Mouse (Mus musculus): ENCODE data around the gene Ackr1. TPM values are rescaled to one million over a fixed set of nuclear protein-coding genes. Genes with fewer than 3 reads are reported as not detected.
A peak's percentile ranks its signal among the peaks of the same experiment; 100 is the strongest.

The Ackr1 gene
- polyA plus RNA-seq, 1 experiment from 2014 or later = 0.60 TPM

DNA sequence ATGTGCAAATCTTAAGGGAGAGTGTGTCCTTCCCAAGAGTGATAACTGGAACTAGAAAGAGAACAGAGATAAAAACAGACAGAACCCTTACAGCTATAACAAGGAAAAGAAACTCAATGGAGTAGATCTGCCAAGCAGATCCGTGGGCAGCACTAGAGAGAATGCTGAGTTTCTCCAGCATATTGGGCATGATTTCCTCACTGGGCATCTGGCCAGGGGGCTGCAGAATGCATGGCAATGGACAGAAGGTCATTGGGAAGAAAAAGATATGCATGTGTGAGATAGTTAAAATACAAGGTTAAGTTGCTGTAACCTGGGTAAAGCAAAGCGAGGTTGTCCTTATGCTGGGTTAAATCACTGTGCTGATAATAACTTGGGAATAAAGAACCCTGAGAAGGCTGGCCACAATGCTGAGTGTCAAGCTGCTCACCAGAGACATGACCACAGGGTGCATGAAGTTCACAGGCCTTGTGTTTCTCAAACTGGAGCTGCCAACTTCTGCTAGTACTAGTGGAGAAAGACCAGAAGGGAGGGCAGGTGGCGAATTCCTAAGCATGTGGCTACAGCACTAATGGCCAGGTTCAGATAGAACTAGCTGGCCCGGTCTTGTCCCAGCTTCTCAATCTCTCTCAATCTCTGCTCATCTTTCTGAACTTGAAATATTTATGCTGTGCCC, 30.7 kb upstream of the Ackr1 start:
- Histone ChIP-seq H3K4me1 (replicated peaks) (peaks cover 18% of the 10 kb centered on the region), H3K27me3 (peaks cover 45% of the 10 kb centered on the region), H3K4me2 (no peak overlapping the region), H3K9me3 (replicated peaks) (no peaks in the 10 kb centered on the region), H3K27ac (no peak overlapping the region), H3K4me3 (no peak overlapping the region), H3K9ac (no peak overlapping the region), H3K36me3 (no peaks in the 10 kb centered on the region)
- no peak for ATAC-seq (replicated peaks; ENCODE audit: insufficient number of reproducible peaks, insufficient read depth, low FRiP score, low read depth)
- WGBS = 68% methylated on average over 4 of the region's 4 CpGs

DNA sequence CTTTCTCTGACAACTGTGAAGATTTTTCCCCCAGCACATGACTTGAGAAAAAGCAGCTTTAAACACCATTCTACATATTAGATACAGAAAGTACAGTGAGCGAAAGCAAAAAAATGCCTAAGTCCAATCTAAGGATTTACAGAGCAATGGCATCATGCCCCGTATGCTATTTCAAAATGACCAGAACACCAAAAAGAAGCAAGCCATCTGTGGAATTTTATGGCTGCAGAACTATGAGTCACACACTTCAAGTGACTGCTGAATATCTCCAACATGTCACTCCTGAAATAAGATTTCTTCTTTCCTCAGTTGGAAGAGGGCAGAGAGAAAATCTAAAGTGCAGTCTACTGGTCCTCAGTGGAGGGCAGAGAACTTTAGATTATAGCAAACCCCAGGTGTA, 29.9 kb upstream of the Ackr1 start:
- Histone ChIP-seq H3K27ac (no peak overlapping the region), H3K27me3 (peaks cover 38% of the 10 kb centered on the region), H3K4me2 (no peak overlapping the region), H3K9ac (no peak overlapping the region), H3K4me3 (no peak overlapping the region), H3K9me3 (replicated peaks) (no peaks in the 10 kb centered on the region), H3K36me3 (no peaks in the 10 kb centered on the region), H3K4me1 (replicated peaks) (peaks cover 18% of the 10 kb centered on the region)
- 84% methylated on average over 2 of the region's 2 CpGs for WGBS
- ATAC-seq (replicated peaks; ENCODE audit: insufficient number of reproducible peaks, insufficient read depth, low FRiP score, low read depth) = no peak

DNA sequence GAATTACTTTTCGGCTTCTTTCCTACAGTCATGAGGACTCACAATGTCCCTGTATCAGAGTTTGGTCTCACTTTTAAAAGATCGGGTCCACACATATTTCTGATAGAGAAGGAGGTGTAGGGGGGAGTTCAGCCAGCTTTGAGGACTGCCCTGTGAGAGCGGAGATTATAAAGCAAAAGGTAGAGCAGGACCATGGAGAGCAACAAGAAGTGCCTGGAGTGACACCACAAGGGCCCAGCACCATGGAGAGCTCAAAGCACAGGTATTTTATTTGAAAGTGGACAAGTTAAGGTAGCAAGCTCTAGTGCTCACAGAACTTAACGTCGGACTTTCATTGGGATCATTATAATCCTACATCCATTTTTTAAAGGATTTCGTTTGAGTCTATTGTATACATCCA, 28.1 kb upstream of the Ackr1 start:
- no peaks in the 10 kb centered on the region for H3K9me3 ChIP-seq (replicated peaks)
- WGBS = 23% methylated on average over 6 of the region's 6 CpGs
- H3K4me3 ChIP-seq = no peak overlapping the region
- peaks cover 21% of the 10 kb centered on the region for H3K27me3 ChIP-seq
- H3K36me3 ChIP-seq = no peaks in the 10 kb centered on the region
- ATAC-seq (replicated peaks; ENCODE audit: insufficient number of reproducible peaks, insufficient read depth, low FRiP score, low read depth) = no peak
- H3K4me2 ChIP-seq = no peak overlapping the region
- H3K4me1 ChIP-seq (replicated peaks) = peaks cover 5% of the 10 kb centered on the region
- H3K9ac ChIP-seq = no peak overlapping the region
- H3K27ac ChIP-seq = no peak overlapping the region

DNA sequence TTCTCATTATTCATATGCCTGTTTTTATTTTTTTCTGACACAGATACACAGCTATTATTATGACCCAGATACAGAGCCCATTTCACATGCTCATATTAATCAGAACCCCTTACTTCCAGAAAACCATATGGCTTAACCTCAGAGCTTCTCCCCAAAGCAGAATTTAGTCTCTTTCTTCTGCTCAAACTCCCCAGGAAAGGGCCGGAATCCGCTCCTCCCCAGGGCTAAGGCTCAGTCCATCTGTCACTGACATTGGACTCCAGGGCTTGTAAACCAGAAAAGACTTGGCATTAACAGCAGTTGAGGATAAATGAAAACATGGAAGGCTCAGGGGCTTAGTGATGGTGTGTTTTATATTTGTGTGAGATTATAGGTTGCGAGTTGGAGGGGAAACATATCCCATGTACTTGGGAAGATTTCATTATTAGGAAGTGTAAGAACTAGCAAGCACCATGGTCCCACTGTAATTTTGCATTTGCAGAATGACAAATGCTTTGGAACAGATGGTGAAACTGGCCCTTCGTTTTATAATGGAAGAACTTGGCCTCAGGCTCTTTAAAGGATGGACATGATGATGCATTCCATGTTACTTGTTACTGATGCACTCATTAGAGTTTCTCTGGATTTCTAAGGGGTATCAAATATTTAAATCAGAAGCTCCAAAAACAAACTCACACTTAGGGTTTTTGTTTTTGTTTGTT, 26.2 kb upstream of the Ackr1 start:
- Histone ChIP-seq H3K36me3 (no peaks in the 10 kb centered on the region), H3K9me3 (replicated peaks) (no peaks in the 10 kb centered on the region), H3K4me2 (no peak overlapping the region), H3K27me3 (peaks cover 2% of the 10 kb centered on the region; the same call in 1 of the 2 replicates), H3K9ac (no peak overlapping the region), H3K27ac (no peak overlapping the region), H3K4me1 (replicated peaks) (no peaks in the 10 kb centered on the region), H3K4me3 (no peak overlapping the region)
- WGBS = 69% methylated on average over 4 of the region's 4 CpGs
- no peak for ATAC-seq (replicated peaks; ENCODE audit: insufficient number of reproducible peaks, insufficient read depth, low FRiP score, low read depth)

DNA sequence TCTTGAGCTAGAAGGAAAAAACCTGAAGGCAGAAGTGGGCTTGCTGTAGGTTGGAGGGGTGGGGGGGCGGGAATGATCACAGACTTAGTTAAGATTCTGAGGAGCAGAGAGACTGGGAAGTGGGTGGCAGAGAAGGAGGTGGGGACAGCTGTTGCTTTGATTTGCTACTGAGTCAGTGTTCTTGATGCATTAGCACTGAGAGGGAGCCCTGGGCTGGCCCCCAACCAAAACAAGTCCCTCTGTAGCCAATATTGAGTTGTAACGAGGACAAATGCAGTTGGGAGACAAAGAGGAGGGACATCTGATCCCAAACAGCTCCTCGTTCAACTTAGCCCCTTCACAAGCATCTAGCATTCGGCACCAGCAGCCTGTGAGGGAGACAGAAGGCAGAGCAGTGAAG, 24.2 kb upstream of the Ackr1 start:
- no peak overlapping the region for H3K4me2 ChIP-seq
- H3K27me3 ChIP-seq = no peaks in the 10 kb centered on the region
- H3K4me3 ChIP-seq = no peak overlapping the region
- 39% methylated on average over 4 of the region's 4 CpGs for WGBS
- no peak overlapping the region for H3K9ac ChIP-seq
- no peaks in the 10 kb centered on the region for H3K36me3 ChIP-seq
- H3K9me3 ChIP-seq (replicated peaks) = no peaks in the 10 kb centered on the region
- ATAC-seq (replicated peaks; ENCODE audit: insufficient number of reproducible peaks, insufficient read depth, low FRiP score, low read depth) = no peak
- H3K27ac ChIP-seq = no peak overlapping the region
- no peaks in the 10 kb centered on the region for H3K4me1 ChIP-seq (replicated peaks)

DNA sequence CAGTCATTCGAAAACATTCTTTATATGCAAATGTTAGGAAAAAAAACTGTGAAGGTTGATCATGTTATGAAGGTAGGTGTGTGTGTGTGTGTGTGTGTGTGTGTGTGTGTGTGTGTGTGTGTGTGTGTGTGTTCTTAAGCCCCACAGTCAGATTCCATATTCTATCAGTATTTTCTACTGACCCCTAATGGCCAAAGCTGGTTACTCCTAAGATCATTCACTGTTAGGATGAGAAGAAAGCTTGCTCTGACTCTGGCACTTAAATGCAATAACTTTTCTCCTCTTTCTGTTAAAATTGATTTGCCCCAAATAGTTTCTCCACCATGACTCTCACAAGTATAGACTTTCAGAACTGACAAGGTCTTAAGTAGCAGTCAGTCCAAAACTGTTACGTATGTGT, 23.1 kb upstream of the Ackr1 start:
- Histone ChIP-seq H3K27ac (no peak overlapping the region), H3K9me3 (replicated peaks) (no peaks in the 10 kb centered on the region), H3K4me3 (no peak overlapping the region), H3K4me2 (no peak overlapping the region), H3K27me3 (no peaks in the 10 kb centered on the region), H3K36me3 (no peaks in the 10 kb centered on the region), H3K4me1 (replicated peaks) (no peaks in the 10 kb centered on the region), H3K9ac (no peak overlapping the region)
- no peak for ATAC-seq (replicated peaks; ENCODE audit: insufficient number of reproducible peaks, insufficient read depth, low FRiP score, low read depth)
- WGBS = 89% methylated on average over 2 of the region's 2 CpGs

DNA sequence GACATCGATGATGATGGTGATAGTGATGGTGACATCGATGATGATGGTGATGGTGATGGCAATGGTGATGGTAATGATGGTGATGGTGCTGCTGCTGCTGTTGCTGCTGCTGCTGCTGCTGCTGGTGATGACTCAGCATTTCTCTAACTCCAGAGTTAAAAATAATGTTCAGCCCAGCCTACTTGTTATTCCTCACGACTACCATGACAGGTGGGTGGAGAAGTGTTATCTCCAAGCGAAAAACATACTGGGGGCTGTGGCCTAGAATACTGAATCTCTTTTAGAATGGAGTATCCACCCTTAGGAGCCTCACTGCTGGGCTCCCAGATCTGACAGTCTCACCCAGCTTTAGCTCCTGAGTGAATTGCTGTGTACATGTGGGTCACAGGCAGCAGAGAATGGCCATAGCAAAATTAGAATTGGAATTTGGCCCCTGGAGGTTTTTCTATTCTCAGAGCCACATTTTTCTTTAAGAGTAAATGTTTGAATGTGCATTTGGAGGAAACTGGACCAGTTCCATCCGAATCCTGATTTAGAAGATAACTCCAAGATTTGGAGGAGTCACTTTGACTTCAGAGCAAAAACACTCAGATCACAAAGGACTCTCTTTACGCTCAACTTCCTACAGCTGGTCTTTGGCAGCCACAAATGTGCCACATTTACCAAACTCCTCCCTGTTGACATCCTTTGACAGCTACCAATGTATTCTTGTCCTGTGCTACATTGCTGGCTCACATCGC, 21.7 kb upstream of the Ackr1 start:
- no peak for ATAC-seq (replicated peaks; ENCODE audit: insufficient number of reproducible peaks, insufficient read depth, low FRiP score, low read depth)
- H3K4me3 ChIP-seq = no peak overlapping the region
- H3K9ac ChIP-seq = no peak overlapping the region
- H3K36me3 ChIP-seq = no peaks in the 10 kb centered on the region
- no peak overlapping the region for H3K27ac ChIP-seq
- WGBS = 62% methylated on average over 7 of the region's 7 CpGs
- H3K9me3 ChIP-seq (replicated peaks) = no peaks in the 10 kb centered on the region
- H3K4me1 ChIP-seq (replicated peaks) = peaks cover 3% of the 10 kb centered on the region; the same call in 1 of the 2 replicates
- H3K4me2 ChIP-seq = no peak overlapping the region
- no peaks in the 10 kb centered on the region for H3K27me3 ChIP-seq

DNA sequence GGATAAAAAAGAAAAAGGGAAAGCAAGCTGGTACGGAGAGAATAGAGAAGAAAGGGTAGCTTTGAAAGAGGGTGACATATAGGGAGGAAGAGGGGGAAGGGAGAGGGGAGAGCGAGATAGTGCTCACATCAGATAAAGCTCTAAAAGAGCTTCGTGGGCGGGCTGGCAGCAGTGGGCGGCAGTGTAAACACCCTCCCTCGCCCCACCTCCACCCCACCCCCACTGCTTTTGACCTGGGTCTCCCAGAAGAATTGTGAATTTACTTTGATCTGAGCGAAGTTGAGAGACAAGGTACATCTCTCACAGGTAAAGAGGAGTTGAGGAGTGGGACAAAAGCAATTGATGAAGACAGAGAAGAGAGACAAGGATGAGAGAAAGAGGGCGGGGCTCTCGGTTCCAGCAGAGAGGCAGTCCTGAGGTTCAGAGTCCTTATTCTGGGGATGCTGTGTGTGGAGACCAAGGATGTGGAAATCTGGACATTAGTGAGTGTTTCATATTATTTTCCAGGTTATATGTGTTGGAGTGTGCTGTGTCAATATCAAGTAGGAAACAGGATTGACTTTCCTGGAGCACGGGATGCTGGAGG, 16.9 kb upstream of the Ackr1 start, which contains the start of gene Aim2:
Gene Aim2 (plus strand): TSS at position 508 of the 586 bp plus-strand sequence.
- H3K9ac ChIP-seq = no peak within 1 kb of the TSS

DNA sequence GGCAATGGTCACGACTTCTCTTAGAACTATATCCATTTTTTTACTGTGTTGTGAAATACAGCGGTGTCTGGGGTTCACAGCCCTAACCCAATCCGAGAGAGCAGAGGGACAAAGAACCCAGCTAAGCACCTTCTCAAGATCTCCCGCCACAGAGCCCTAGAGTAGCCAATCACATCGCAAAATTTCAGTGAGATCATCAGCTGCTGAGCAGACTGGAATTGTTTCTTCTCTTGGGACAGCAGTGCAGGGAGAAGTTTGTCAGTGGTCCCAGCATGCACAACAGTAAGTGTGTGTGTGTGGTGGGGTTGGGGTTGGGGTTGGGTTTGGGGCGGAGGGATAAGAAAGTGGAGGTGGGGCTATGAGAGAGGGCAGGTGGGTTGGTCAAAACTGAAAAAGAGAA, 16.4 kb upstream of the Ackr1 start:
- Histone ChIP-seq H3K9ac (no peak overlapping the region), H3K27ac (no peak overlapping the region), H3K4me3 (peak overlapping the region; percentile 36), H3K4me1 (replicated peaks) (peaks cover 11% of the 10 kb centered on the region), H3K4me2 (peak overlapping the region; percentile 60), H3K27me3 (no peaks in the 10 kb centered on the region), H3K9me3 (replicated peaks) (no peaks in the 10 kb centered on the region), H3K36me3 (no peaks in the 10 kb centered on the region)
- WGBS = 1% methylated on average over 6 of the region's 6 CpGs
- ATAC-seq (replicated peaks; ENCODE audit: insufficient number of reproducible peaks, insufficient read depth, low FRiP score, low read depth) = peak; percentile 58; the same call in 1 of the 2 replicates

More for the DNA sequence above, 16.9 kb upstream of the Ackr1 start, which contains the start of gene Aim2:
- Histone ChIP-seq H3K36me3 (no peaks in the 10 kb centered on the region), H3K27ac (no peak within 1 kb of the TSS), H3K9me3 (replicated peaks) (no peaks in the 10 kb centered on the region), H3K4me2 (peak within 1 kb of the TSS; percentile 60), H3K27me3 (no peaks in the 10 kb centered on the region), H3K4me3 (peak within 1 kb of the TSS; percentile 36), H3K4me1 (replicated peaks) (peaks cover 11% of the 10 kb centered on the region)
- ATAC-seq (replicated peaks; ENCODE audit: insufficient number of reproducible peaks, insufficient read depth, low FRiP score, low read depth) = no peak
- WGBS = 12% methylated on average over 10 of the region's 10 CpGs

DNA sequence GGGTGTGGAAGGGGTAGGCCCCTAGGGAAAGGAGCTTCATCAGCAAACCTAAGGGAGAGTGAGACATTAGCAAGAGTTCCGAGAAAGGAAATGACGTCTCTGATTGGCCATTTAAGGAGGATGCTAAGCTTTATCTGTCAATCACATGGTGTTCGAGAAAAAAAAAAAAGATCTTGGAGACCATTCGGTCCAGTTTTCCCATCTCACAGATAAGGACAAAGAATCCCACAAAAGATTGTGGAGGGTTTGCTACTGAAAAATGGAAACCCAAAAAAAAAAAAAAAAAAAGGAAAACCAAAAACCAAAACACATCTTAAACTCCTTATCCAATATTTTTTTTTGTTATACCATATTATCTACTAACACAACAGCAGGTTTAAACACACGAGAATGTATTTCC, 15.6 kb upstream of the Ackr1 start:
- peaks cover 11% of the 10 kb centered on the region for H3K4me1 ChIP-seq (replicated peaks)
- no peaks in the 10 kb centered on the region for H3K36me3 ChIP-seq
- no peak overlapping the region for H3K27ac ChIP-seq
- no peaks in the 10 kb centered on the region for H3K27me3 ChIP-seq
- H3K4me2 ChIP-seq = no peak overlapping the region
- H3K4me3 ChIP-seq = no peak overlapping the region
- no peak overlapping the region for H3K9ac ChIP-seq
- 52% methylated on average over 5 of the region's 5 CpGs for WGBS
- ATAC-seq (replicated peaks; ENCODE audit: insufficient number of reproducible peaks, insufficient read depth, low FRiP score, low read depth) = no peak
- H3K9me3 ChIP-seq (replicated peaks) = no peaks in the 10 kb centered on the region

DNA sequence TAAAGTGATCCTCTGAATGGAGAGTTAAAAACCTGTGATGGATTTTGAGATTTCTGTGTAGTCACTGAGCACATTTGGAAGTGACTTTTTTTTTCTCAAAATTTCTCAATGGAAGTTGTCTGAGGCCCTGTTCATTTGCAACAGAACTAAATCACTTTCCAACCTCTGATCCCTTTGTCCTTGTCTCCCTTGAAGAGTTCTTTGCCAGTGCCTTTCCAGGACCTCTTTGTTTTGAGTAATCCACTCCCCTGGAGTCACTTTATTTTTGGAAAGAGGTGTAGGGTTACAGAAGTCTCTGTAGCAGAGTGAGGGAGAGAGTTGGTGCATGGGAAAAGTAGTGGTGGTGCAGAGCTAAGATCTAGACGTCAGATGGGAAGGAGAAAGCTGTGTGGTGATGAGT, 15.0 kb upstream of the Ackr1 start:
- no peaks in the 10 kb centered on the region for H3K36me3 ChIP-seq
- 16% methylated on average over 1 of the region's 1 CpGs for WGBS
- H3K4me3 ChIP-seq = no peak overlapping the region
- H3K27me3 ChIP-seq = no peaks in the 10 kb centered on the region
- no peak overlapping the region for H3K27ac ChIP-seq
- ATAC-seq (replicated peaks; ENCODE audit: insufficient number of reproducible peaks, insufficient read depth, low FRiP score, low read depth) = no peak
- H3K9ac ChIP-seq = no peak overlapping the region
- no peak overlapping the region for H3K4me2 ChIP-seq
- peaks cover 11% of the 10 kb centered on the region for H3K4me1 ChIP-seq (replicated peaks)
- no peaks in the 10 kb centered on the region for H3K9me3 ChIP-seq (replicated peaks)
